Mouse (Mus musculus): ENCODE data around the gene Dcst1. TPM values are rescaled to one million over a fixed set of nuclear protein-coding genes. Genes with fewer than 3 reads are reported as not detected.

The Dcst1 gene
- total and polyA plus RNA-seq, 2 experiments from 2014 or later = 0.29 to 0.50 TPM

DNA sequence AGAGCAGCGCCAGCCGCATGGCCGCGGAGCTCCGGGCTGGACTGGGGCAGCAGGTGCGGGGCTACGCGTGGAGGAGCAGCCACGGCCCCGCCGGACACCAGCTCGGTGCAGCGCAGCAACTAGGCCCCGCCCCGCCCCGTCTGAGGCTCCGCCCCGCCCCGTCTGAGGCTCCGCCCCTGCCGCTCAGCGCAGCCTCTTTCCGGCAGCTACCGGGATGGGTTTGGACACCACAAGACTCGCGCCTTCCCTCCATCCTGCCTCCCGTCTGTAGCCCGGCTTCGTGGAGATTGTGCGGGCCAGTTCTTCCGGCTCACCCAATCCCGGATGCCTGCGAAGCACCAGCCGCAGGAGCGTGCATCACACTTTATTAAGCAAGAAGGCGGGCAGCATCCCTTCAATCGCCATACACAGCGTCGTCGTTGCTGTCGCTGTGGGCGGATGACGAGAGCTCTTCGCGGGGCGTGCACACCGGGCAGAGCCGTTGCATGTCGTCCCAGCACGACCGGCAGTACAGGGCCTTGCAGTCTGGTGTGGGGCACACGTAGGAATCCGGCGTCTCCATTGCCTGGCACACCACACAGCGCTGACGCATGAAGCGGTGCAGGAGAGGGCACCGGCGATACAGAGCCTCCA lies 15.1 kb downstream of the Dcst1 start, which contains the start of gene Adam15:
TSS of gene Adam15 (minus strand) at position 128 of the 633 bp plus-strand sequence.
- ATAC-seq (ENCODE audit: insufficient read depth, low read depth) (peak; percentile 84), DNase-seq (ENCODE audit: low spot score) (peak; percentile 62)
- Histone ChIP-seq H3K36me3 (replicated peaks; ENCODE audit: control insufficient read depth, insufficient read depth, low read length) (peaks cover 9% of the 10 kb centered on the region), H3K4me2 (ENCODE audit: low read depth, low read length) (peak within 1 kb of the TSS; percentile 92), H3K9me3 (replicated peaks; ENCODE audit: control insufficient read depth, low read length) (no peaks in the 10 kb centered on the region), H3K27ac (ENCODE audit: low read depth) (peak within 1 kb of the TSS; percentile 82), H3K4me3 (ENCODE audit: low read depth, low read length) (peak within 1 kb of the TSS; percentile 76), H3K27me3 (ENCODE audit: control insufficient read depth, insufficient read depth, low read length) (peaks cover 42% of the 10 kb centered on the region), H3K4me1 (ENCODE audit: control insufficient read depth, insufficient read depth) (peaks cover 7% of the 10 kb centered on the region; the same call in 1 of the 2 replicates), H3K9ac (replicated peaks; ENCODE audit: low read depth, low read length) (peak within 1 kb of the TSS; percentile 67)
- whole genome bisulfite sequencing = 1% methylated on average over 57 of the region's 59 CpGs
- no peak for TF ChIP-seq EP300 (IDR thresholded peaks at IDR 0.05; ENCODE audit: low read depth)
- no peak for TF ChIP-seq CTCF (IDR thresholded peaks at IDR 0.05; ENCODE audit: low read depth)

DNA sequence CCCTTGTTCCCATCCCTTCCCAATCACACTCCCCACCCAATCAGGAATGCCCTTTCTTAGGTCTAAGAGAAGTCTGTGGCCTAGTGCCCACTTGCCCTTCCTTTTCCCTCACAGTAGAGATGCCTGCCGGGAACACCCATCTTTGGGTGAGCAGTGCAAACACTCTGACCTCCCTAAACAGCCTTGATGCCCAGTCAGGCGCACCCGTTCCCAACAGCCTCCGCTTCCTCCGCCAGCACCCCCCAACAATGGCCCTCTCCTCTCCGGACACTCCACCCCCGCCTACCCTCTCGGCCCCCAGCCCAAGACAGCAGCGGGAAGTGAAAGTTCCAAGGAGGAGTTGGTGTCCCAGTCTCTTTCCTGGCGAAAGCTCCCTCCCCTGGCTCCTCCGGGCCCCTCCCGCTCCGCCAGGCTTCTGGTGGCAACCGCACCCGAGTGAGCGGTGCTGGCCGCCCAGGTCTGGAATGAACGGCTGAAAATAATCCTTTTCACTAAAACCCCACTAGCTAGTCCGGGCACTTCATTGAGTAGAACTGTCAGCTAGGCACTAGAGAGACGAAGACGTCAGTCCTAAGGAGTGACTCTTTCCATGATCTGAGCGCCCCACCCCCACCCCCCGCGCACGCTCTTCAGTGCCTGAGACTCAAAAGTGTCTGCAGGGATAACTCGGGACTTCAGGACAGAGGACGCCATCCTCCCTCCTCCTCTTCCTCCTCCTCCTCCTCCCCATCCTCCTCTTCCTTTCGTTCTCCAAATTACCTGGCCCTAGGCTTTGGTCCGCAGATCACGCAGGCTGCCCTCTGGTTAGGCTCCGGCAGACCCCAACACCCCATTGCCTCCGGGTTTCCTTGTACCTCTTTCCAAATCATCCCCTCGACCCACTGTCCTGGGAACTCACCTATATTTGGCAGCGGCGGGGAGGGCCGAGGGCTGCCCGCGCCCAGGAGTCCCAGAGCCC lies 15.9 kb downstream of the Dcst1 start:
- 2% methylated on average over 38 of the region's 38 CpGs for whole genome bisulfite sequencing

DNA sequence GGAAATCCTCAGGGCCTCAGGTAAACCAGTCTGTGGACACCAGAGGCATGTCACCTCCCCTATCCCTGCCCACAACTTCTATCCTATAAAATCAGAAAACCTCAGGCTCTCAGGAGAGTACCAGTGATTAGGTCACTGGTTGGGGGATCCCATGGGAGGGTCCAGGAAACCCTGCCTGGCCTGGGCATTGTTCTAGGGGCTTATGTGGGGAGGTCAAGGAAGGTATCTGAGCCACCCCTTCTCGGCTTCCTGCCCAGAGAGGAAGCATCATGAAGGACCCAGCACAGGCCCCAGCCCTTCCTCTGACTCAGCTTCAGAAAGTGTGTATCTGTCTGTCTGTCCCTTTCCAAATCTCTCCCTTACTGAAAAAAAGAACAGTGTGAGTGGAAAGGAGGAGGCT lies 17.1 kb downstream of the Dcst1 start:
- Histone ChIP-seq H3K27me3 (ENCODE audit: control insufficient read depth, insufficient read depth, low read length) (peaks cover 32% of the 10 kb centered on the region), H3K9me3 (replicated peaks; ENCODE audit: control insufficient read depth, low read length) (no peaks in the 10 kb centered on the region), H3K4me2 (ENCODE audit: low read depth, low read length) (peak overlapping the region; percentile 92), H3K4me3 (ENCODE audit: low read depth, low read length) (no peak overlapping the region), H3K36me3 (replicated peaks; ENCODE audit: control insufficient read depth, insufficient read depth, low read length) (peaks cover 17% of the 10 kb centered on the region), H3K4me1 (ENCODE audit: control insufficient read depth, insufficient read depth) (peaks cover 7% of the 10 kb centered on the region; the same call in 1 of the 2 replicates), H3K9ac (replicated peaks; ENCODE audit: low read depth, low read length) (no peak overlapping the region), H3K27ac (ENCODE audit: low read depth) (peak overlapping the region; percentile 82)
- TF ChIP-seq CTCF (IDR thresholded peaks at IDR 0.05; ENCODE audit: low read depth) (no peak), EP300 (IDR thresholded peaks at IDR 0.05; ENCODE audit: low read depth) (peak; percentile 44; the same call in 1 of the 2 replicates)
- DNase-seq (ENCODE audit: low spot score) (no peak), ATAC-seq (ENCODE audit: insufficient read depth, low read depth) (peak; percentile 47)
- 48% methylated on average over 1 of the region's 1 CpGs for WGBS

More for the DNA sequence above, 15.9 kb downstream of the Dcst1 start:
- Histone ChIP-seq H3K4me2 (ENCODE audit: low read depth, low read length) (peak overlapping the region; percentile 92), H3K4me1 (ENCODE audit: control insufficient read depth, insufficient read depth) (peaks cover 7% of the 10 kb centered on the region; the same call in 1 of the 2 replicates), H3K36me3 (replicated peaks; ENCODE audit: control insufficient read depth, insufficient read depth, low read length) (peaks cover 15% of the 10 kb centered on the region), H3K27me3 (ENCODE audit: control insufficient read depth, insufficient read depth, low read length) (peaks cover 42% of the 10 kb centered on the region), H3K9me3 (replicated peaks; ENCODE audit: control insufficient read depth, low read length) (no peaks in the 10 kb centered on the region), H3K4me3 (ENCODE audit: low read depth, low read length) (peak overlapping the region; percentile 76), H3K9ac (replicated peaks; ENCODE audit: low read depth, low read length) (peak overlapping the region; percentile 67), H3K27ac (ENCODE audit: low read depth) (peak overlapping the region; percentile 82)
- peak; percentile 22 for ATAC-seq (ENCODE audit: insufficient read depth, low read depth)
- TF ChIP-seq CTCF (IDR thresholded peaks at IDR 0.05; ENCODE audit: low read depth) (no peak), EP300 (IDR thresholded peaks at IDR 0.05; ENCODE audit: low read depth) (no peak)
- peak; percentile 49 for DNase-seq (ENCODE audit: low spot score)

DNA sequence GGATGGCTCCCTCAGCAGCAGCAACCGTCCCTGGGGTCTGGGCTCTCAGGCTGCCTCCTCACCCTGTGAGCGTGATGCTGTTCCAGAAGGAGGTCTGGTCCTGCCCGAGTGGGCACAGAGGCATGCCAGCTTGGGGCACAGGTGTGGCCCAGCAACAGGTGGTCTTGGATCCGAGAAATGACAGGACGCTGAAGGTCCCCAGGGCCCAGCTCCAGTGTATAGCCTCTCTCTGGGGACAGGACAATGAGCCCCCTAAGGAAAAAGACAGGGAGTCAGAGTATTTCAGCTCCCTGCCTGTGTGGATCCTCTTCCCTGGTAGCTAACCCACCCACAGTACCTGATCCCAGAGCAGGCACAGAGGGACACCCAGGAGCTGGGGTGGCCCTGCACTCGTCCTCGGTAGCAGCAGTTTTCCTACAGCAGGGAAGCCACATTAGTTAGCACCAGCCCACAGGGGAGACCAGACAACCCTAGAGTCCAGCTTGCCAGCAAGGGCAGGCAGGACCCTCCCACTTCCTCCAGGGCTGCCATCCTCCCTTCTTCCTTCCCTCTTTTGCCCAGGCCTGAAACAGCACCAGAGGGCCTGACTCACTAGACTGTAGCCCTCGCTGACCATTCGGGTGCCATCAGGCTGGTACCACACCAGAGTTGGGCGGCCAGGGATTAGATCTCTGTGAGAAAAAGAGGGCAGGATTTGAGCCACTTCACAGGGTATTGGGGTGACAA lies 18.1 kb downstream of the Dcst1 start:
- ATAC-seq (ENCODE audit: insufficient read depth, low read depth) (no peak), DNase-seq (ENCODE audit: low spot score) (no peak)
- Histone ChIP-seq H3K4me3 (ENCODE audit: low read depth, low read length) (no peak overlapping the region), H3K36me3 (replicated peaks; ENCODE audit: control insufficient read depth, insufficient read depth, low read length) (peaks cover 22% of the 10 kb centered on the region), H3K9ac (replicated peaks; ENCODE audit: low read depth, low read length) (no peak overlapping the region), H3K27me3 (ENCODE audit: control insufficient read depth, insufficient read depth, low read length) (peaks cover 29% of the 10 kb centered on the region), H3K27ac (ENCODE audit: low read depth) (no peak overlapping the region), H3K9me3 (replicated peaks; ENCODE audit: control insufficient read depth, low read length) (no peaks in the 10 kb centered on the region), H3K4me2 (ENCODE audit: low read depth, low read length) (peak overlapping the region; percentile 17; the same call in 1 of the 2 replicates), H3K4me1 (ENCODE audit: control insufficient read depth, insufficient read depth) (peaks cover 7% of the 10 kb centered on the region; the same call in 1 of the 2 replicates)
- TF ChIP-seq CTCF (IDR thresholded peaks at IDR 0.05; ENCODE audit: low read depth) = no peak
- TF ChIP-seq EP300 (IDR thresholded peaks at IDR 0.05; ENCODE audit: low read depth) = no peak
- 75% methylated on average over 10 of the region's 10 CpGs for WGBS

DNA sequence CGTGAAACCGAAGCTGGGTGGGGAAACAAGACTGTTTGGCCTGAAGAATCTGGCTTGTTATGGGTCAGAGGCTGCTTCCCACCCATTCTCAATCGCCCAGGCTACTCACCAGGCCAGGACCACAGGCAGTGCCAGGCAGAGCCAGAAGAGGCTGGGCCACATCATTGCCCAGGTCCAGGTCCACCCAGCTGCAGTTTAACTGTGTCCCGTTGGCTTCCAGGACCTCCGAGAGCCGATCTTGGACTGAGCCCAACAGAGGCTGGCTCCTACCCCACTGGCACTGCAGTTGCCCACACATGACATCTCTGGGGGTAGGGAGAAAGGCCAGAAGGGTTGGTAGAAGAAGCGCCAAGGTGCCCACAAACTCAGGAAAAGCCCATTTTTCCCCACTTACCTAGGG lies 21.8 kb downstream of the Dcst1 start:
- no peak for DNase-seq (ENCODE audit: low spot score)
- WGBS = 68% methylated on average over 7 of the region's 7 CpGs
- H3K36me3 ChIP-seq (replicated peaks; ENCODE audit: control insufficient read depth, insufficient read depth, low read length) = peaks cover 22% of the 10 kb centered on the region

More for the DNA sequence above, 21.8 kb downstream of the Dcst1 start:
- H3K4me1 ChIP-seq (ENCODE audit: control insufficient read depth, insufficient read depth) = no peaks in the 10 kb centered on the region; the same call in 1 of the 2 replicates
- H3K27ac ChIP-seq (ENCODE audit: low read depth) = no peak overlapping the region
- TF ChIP-seq EP300 (IDR thresholded peaks at IDR 0.05; ENCODE audit: low read depth) (no peak), CTCF (IDR thresholded peaks at IDR 0.05; ENCODE audit: low read depth) (no peak)
- H3K9me3 ChIP-seq (replicated peaks; ENCODE audit: control insufficient read depth, low read length) = no peaks in the 10 kb centered on the region
- ATAC-seq (ENCODE audit: insufficient read depth, low read depth) = no peak
- H3K9ac ChIP-seq (replicated peaks; ENCODE audit: low read depth, low read length) = no peak overlapping the region
- H3K4me2 ChIP-seq (ENCODE audit: low read depth, low read length) = no peak overlapping the region
- H3K4me3 ChIP-seq (ENCODE audit: low read depth, low read length) = no peak overlapping the region
- peaks cover 7% of the 10 kb centered on the region for H3K27me3 ChIP-seq (ENCODE audit: control insufficient read depth, insufficient read depth, low read length)

Measured in heart, postnatal 0 days (tissue).